Mouse (Mus musculus) layer of hippocampus, adult 11-12 months (tissue): ENCODE measurements around the gene Mrpl52.

Source experiments
- DNase-seq: peaks from one replicate; pipeline ENCODE4 v3.0.0; 2022; ENCODE audit warnings: low spot score

Mrpl52 gene

DNA sequence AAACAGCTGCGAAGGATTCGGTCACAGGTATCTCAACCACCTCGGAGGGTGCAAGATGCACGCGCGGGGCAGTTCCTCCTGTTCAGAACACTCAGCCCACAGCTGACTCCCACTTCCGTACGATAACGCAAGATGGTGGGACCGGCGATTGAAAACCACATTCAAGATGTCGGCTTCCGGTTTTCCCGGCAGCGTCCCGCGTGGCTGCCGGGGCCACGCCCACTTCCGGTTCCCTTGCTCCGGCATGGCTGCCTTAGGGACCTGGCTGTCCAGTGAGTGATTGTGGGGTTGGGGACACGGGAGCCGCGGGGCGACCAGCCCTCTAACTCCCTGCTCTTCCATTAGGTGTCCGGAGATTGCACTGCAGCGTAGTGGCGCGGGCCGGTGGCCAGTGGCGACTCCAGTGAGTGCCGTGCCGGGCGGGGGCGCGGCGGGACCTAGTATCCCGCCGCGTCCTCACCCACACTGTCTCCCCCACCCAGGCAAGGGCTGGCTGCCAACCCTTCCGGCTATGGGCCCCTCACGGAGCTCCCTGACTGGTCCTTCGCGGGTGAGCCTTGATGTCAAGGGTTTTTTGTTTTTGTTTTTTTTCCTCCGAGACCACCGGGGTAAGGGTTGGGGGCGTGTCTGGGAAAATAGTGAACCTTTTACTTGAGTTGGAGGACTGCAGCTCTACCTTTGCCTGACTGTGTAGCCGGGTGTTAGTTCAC, at the start of gene Mrpl52:
Gene Mrpl52 (plus strand): TSS at position 221 of the 710 bp plus-strand sequence.
- peak; percentile 93 for DNase-seq

GRCm38 (mm10) chr14:54377166-54377565, 49.5 kb upstream of the Mrpl52 start:
- no peak for DNase-seq

DNA sequence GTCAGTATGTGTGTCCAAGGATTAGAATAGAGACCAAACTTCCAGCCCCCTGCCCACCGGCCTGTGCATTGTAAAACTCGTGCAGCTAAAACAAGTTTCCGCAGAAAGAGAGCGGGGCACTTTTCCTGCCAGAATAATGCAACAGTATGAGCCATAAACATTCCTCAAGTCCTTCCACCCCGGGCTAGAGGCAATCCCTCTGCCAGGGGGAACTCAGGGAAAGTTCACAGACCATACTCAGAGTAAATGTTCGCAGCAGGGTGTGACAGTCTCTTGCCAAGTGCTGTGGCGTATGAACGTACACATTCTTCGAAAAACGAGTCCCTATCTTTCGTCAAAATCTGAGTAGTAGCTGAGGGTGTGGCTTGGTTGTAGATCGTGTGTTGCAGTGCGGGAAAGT, 47.1 kb upstream of the Mrpl52 start:
- DNase-seq, result no peak

GRCm38 (mm10) chr14:54380616-54381015, 46.1 kb upstream of the Mrpl52 start:
- DNase-seq, result no peak

DNA sequence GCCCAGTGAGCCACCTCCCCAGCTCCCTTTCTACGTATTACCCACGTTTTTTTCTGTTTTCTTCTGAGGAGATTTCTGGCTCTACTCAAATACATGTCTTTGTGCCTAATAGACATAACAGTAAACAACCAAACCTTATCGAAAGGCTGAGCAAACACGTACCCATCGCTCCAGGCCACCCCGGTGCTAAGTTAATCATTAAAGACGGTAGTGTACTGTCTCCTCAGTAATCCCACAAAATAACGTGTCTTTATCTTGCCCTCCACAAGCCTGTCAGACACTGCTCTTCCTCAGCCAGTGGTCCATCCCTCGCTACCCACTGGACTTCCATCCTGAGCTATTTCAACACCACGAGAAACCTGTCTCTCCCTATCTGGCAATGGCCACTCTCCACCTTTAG, 44.9 kb upstream of the Mrpl52 start:
- no peak for DNase-seq

DNA sequence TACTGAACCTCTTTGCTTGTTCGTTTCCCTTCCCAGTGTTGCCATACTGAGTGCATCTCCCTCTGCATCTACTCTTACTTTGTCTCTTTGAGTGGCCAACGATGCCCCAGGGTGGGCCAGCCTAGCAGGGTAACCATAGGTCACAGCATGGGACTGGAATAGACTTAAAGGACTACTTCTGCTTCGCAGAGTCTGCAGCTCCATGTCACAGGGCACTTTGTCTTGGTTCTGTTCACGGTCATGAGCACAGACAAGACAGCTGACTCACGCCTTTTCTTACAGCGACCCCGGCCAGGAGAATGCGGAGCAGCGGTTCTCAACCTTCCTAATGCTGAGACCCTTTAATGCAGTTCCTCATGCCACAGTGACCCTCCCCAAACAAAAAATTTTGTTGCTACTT, 44.1 kb upstream of the Mrpl52 start:
- DNase-seq, result no peak

DNA sequence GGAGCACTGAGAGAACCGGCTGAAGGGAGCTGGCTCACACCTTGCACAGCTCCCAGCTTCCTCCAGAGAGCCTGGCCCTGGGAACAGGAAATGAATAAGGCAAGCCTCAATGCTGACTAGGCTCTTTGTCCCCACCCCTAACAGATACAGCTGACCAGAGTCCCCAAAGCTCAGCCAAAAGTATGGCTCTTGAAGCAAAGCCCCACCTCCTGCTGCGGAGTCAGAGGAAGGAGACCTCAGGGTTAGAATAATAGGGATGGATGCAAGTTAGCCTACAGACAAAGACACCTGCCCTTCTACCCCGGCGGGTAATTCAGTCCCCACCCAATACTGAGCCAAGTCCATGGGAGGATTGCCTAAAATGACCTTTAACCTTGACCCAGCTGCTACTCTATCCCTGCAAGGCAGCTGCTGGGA, 43.3 kb upstream of the Mrpl52 start:
- no peak for DNase-seq

DNA sequence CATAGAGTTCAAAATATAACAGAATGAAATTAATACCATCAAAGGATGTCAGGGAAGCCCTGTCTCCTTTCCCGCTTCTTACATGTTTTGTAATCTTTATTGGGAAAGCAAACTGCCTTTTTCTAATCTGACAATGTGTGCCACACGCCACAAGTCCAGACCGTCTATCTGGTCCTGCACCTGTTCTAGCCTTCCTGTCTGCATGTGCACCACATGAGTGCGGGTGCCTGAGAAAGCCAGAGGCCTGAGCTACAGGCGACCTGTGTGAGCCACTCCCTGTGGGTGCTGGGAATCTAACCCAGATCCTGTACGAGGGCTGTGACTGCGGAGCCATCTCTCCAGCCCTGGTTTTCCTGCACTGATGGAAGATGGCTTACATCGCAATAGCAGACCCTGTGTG, 42.3 kb upstream of the Mrpl52 start:
- DNase-seq, result no peak

GRCm38 (mm10) chr14:54385968-54386618, 40.6 kb upstream of the Mrpl52 start:
- DNase-seq, result no peak

DNA sequence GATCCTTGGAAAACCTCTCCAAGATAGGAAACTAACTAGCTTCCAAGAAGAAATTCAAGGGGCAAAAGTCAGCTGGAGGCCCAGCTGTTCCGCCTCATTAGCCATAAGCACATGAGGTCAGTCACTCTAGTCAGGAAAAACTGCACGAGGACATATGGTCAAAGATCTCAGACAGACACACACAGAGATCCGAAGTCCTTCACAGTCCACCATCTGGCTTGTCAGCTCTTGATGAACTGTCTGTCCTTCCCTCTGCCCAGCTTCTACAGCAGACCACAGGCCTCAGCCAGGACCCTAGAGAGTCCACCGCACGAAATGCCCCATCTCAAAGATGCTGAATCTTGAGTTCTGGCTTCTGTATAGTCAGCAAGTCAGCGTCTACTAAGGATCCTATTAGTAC, 39.2 kb upstream of the Mrpl52 start:
- DNase-seq, result no peak

DNA sequence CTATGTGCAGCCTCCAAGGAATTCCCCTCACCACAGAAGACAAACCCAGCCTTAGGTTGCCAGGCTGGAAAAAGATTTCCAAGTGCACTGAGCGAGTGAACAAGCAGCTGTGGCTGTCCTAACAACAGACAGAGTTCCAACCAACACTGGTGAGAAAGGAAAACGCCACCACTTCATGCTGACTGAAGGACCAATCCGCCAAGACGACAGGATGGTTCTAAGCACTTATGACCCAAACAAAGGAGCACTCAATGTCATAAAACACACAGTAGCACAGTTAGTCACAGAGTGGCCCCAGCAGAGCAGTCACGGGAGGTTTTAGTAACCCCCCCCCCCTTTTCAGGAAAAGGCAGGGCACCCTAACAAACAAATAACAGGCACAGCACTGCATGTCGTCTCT, 35.9 kb upstream of the Mrpl52 start:
- DNase-seq, result no peak

- DNase-seq, result no peak
Measured at GRCm38 (mm10) chr14:54393794-54394193, 32.9 kb upstream of the Mrpl52 start.

DNA sequence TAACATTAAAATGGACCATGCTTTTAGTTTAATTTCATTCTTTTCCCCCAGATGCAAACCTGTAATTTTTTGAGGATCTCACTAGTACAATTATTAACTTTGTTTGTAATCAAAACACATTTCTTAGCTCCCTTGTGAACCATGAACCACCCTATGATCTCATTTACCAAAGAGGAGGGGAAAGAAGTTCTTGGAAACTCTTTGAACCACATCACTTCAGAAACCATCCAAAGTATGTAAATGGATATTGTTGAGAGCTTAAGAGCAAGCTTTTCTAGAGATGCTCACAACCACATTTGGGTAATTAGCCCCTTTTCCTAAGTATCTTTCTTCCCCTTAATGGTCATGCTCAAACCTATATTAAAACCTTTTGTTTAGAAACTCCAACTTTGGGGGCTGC, 32.4 kb upstream of the Mrpl52 start:
- no peak for DNase-seq

GRCm38 (mm10) chr14:54396685-54397084, 30.0 kb upstream of the Mrpl52 start:
- no peak for DNase-seq

GRCm38 (mm10) chr14:54397872-54398527, 28.7 kb upstream of the Mrpl52 start:
- DNase-seq, result no peak

DNA sequence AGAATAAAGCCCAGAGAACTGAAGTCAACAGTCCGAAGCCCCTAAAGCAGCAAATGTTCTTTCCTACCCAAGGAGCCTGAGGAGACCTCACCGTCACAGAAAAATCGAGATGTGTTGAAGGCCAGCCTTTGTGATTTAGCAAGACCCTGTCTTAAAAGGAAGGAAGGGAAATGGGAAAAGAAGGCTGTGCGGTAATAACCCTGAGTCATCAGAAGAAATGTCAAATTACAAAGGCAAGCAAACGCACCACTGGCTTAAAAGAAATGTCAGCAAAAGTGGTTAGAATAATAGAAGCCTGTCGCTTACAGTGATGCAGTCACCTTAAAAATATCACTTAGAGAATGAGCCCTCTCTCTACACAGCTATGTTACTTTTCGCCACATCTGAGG, 28.2 kb upstream of the Mrpl52 start:
- DNase-seq, result no peak

GRCm38 (mm10) chr14:54398921-54399382, 27.8 kb upstream of the Mrpl52 start:
- no peak for DNase-seq

DNA sequence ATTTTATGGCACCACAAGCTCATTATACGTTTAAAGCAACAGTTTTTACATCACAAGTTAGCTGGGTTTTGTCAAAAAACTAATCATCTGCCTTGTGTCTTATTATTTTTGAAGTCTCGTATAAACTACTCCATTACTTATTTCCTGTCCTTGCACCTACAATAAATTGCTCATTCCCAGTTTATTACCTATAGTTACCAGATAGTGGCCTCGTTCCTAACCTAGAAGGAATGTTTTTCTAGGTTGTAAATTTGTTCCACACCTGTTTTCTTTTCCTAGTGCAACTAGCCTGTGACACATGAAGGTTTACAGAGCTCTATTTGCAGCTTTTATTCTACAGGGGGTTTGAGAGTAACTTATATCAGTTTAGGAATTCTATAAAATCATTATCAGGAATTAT, 25.0 kb upstream of the Mrpl52 start:
- DNase-seq, result no peak

- DNase-seq, result no peak
Measured at GRCm38 (mm10) chr14:54408336-54409056, 18.2 kb upstream of the Mrpl52 start.

DNA sequence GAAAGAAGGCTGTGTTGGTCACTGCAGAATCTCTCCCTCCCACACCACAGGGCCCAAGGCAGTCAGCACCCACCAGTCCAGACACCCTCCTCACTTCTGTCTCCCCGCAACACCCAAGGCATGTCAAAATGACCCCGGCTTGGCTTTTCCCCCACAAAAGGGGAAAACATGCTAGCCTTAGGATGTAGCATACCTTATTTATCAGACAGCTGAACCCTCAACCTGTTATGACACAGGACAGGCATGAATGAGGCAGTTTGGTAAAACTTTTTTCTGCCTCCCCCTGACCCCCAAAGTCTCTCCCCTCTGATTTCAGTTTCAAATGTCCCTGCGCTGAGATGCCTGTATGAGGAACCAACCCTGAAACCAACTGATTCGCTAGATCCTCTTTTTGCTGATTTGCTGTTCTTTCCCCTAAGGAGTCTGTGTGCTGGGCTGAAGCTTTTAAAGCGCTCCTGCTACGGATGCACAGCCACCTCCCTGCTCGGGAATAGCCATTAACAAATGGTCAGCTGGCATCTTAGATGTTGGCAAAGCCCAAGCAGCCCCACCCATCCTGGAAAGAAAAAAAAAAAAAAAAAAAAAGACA, 17.6 kb upstream of the Mrpl52 start:
- no peak for DNase-seq

GRCm38 (mm10) chr14:54409980-54410810, 16.5 kb upstream of the Mrpl52 start:
- no peak for DNase-seq
